Mouse (Mus musculus) frontal cortex, postnatal 14 days (tissue): ENCODE data around the gene Gstm4.
"Not testable (repeated sequence)": the region's sequence is repeated elsewhere in the genome, so short reads cannot be mapped to it uniquely, and the experiment has no call there.

Experiments
- DNase-seq, 2 experiments: peaks; one replicate each; pipeline ENCODE4 v3.0.0; 2022; ENCODE audit warnings: low spot score in 2 of 2

Gene Gstm4

DNA sequence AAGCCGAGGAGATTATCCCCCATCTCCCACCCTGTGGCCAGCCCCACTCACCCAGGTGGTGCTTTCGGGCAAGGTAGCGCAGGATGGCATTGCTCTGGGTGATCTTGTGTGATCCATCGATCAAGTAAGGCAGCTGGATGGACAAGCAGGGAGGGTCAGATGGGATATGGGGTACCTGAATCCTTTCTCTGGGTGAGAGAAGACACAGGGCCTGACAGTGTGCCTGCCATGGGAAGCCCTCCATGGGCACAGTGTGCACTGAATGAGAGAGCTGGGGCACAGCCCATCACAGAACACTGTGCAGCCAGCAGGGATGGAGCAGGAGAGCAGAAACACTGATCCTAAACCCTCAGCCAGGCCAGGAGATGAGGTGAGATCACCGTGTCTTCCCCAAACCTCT, 28.2 kb downstream of the Gstm4 start:
- DNase-seq: not testable (repeated sequence)

DNA sequence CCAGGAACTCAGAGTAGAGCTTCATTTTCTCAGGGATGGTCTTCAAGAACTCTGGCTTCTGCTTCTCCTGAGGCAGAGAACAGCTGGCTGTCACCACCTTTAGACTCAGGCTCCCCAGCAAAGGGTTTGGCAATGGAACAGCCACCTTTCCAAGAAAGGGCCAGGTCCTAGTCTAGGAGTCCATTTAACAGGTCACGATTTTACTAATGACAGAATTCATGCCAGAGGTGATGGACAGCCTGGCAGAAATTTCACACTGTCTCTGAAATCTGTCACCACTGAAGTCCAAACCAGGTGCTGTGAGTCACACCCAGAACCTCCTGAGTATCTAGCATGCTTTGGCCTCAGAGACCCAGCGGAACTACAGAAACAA, 29.7 kb downstream of the Gstm4 start:
- DNase-seq: no peak

- no peak for DNase-seq
Measured at GRCm38 (mm10) chr3:108014098-108014973, 30.4 kb downstream of the Gstm4 start.

GRCm38 (mm10) chr3:108013331-108013871, 31.3 kb downstream of the Gstm4 start:
- peak in 1 of 2 experiments; percentile 38 for DNase-seq

DNA sequence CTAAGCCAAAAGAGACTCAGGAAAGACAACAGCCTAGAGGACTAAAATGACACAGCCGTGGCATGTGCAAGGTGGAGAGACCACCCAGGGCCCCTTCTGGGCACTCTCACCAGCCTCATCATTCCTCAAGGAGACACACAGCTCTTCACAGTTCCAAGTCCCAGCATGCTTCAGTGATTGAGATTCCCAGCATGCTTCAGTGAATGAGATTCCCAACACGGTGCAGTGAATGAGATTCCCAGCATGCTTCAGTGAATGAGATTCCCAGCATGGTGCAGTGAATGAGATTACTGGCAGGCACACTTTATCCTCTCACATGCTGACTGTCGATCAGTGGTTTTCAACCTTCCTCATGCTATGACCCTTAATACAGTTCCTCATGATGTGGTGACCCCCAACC, 33.1 kb downstream of the Gstm4 start:
- DNase-seq: no peak

DNA sequence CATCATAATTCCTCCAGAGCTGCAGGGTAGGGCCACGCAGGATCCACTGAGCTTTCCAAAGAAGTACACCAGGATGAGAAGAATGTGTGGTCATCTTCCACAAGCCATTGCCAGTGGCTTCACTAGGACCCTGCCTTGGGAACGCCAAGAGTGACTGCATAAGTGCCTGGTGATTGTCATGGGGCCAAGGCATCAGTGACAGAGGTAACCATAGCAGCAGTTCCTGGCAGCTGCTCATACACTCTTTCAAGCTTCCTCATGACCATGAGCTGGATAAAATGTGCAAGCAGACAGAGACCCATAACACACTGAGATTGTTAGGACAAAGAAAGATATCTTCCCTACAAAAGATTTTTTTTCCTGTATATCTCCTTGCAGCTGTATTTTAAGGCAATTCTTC, 34.4 kb downstream of the Gstm4 start:
- DNase-seq: no peak

DNA sequence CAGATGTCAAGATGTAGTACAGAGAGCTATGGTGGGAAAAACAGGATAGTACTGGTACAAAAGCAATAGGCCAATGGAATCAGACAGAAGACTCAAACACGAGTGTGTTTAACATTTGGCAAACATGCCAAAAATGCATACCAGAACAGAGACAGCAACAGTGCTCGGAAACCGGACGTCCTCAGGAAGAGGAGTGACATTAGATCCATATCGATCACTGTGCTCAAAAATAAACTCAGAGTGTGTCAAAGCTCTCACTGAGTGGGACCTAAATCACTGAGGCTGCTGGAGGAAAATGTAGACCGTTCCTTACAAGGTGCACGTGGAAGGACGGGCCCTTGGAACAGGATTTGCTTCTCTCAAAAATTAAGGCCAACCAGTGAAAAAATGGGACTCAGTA, 42.7 kb downstream of the Gstm4 start:
- DNase-seq: no peak

GRCm38 (mm10) chr3:107999491-107999890, 45.2 kb downstream of the Gstm4 start:
- DNase-seq: no peak

DNA sequence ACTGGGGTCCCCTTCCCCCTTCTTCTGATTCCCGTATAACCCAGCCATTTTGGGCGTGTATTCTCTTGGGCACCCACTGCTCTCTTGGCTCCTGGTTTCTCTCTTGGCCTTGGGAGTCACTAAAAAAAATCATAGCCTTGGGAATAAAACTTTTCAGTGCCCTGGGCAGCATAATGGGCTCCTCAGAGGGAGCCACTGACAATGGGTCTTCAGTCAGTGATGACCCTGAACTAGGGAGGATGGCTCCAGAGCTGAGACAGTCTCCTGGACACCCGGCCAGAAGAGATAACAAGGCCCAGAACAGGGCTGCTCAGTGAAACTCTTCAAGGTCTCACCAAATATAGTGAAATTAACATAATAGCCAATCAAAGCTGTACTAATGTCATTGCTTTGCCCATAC, 46.1 kb downstream of the Gstm4 start:
- no peak for DNase-seq

GRCm38 (mm10) chr3:107996576-107996975, 48.1 kb downstream of the Gstm4 start:
- no peak for DNase-seq

DNA sequence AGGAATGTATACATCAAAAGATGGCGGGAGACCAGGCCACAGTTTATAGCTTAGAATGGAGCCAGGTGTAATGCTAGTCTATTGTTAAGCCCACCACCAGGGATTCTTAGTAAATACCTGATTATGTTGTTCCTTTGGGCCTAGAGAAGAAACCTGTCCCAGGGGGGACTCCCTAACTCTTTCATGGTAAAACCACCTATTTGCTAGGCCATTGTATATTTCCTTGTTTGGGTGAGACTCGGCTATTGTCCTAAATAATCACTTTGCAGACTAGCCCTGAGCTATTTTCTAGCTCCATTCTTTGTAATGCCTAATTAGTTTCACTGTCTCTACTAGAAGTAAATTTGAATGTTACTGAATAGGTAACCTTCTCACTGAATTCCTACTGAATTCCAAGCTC, 48.7 kb downstream of the Gstm4 start:
- DNase-seq: not testable (repeated sequence)
